7 mouse cellular contexts compared by ENCODE assay signal in genomic region chr2:75831881-75832633, GRCm38 (mm10). TPM values are rescaled to one million over a fixed set of nuclear protein-coding genes. Genes with fewer than 3 reads are reported as not detected.
DNase-seq lines count a peak whose midpoint lies in the region; ATAC-seq and TF ChIP-seq lines count a peak whose summit lies in the region.

Gene Agps, plus strand, starts transcription at chr2:75832177.

- peak; percentile 82 for TF ChIP-seq POLR2A in kidney, adult 2 months (IDR thresholded peaks at IDR 0.05; ENCODE audit: low read depth, low read length)
- TF ChIP-seq POLR2A in spleen, adult 2 months (IDR thresholded peaks at IDR 0.05; ENCODE audit: low read depth, low read length), result peak; percentile 30

- peak; percentile 92 for ATAC-seq in embryonic facial prominence, embryonic 11.5 days (replicated peaks; ENCODE audit: insufficient number of reproducible peaks, low FRiP score, low TSS enrichment, low read depth)
- ATAC-seq in limb, embryonic 12.5 days (ENCODE audit: insufficient number of reproducible peaks, insufficient read depth, low FRiP score, low TSS enrichment, low read depth), result peak; percentile 88
- ATAC-seq in midbrain, embryonic 15.5 days (replicated peaks), result peak; percentile 95

- no peaks in the 10 kb centered on the region for H3K27me3 ChIP-seq in embryonic facial prominence, embryonic 11.5 days (ENCODE audit: control insufficient read depth, insufficient read depth, low read length)
- no peaks in the 10 kb centered on the region for H3K27me3 ChIP-seq in kidney, adult 2 months (replicated peaks; ENCODE audit: control insufficient read depth, insufficient read depth, low read length)
- H3K27me3 ChIP-seq in limb, embryonic 12.5 days, result no peaks in the 10 kb centered on the region
- H3K27me3 ChIP-seq in midbrain, embryonic 15.5 days (replicated peaks), result no peaks in the 10 kb centered on the region
- no peaks in the 10 kb centered on the region for H3K27me3 ChIP-seq in spleen, adult 2 months (ENCODE audit: control insufficient read depth, insufficient read depth, low read length)

- DNase-seq in adrenal gland, postnatal 14 days, result peak; percentile 93
- peak; percentile 87 for DNase-seq in embryonic facial prominence, embryonic 11.5 days (ENCODE audit: low spot score)
- DNase-seq in heart, adult 18-20 months, result peak; percentile 90 to 93
- peak; percentile 93 for DNase-seq in kidney, adult 2 months
- DNase-seq in spleen, adult 2 months (ENCODE audit: low read depth in 1 of 2, low spot score in 2 of 2), result peak; percentile 68 to 89

- no peak for TF ChIP-seq CTCF in kidney, adult 2 months (conservative IDR thresholded peaks at IDR 0.05; ENCODE audit: insufficient read depth, insufficient read length, low read depth, low read length)
- no peak for TF ChIP-seq CTCF in spleen, adult 2 months (IDR thresholded peaks at IDR 0.05; ENCODE audit: extremely low read depth, insufficient read depth, insufficient read length, insufficient replicate concordance)

- no peaks in the 10 kb centered on the region for H3K4me1 ChIP-seq in embryonic facial prominence, embryonic 11.5 days (ENCODE audit: control insufficient read depth, insufficient read depth, low read length)
- H3K4me1 ChIP-seq in kidney, adult 2 months (ENCODE audit: control insufficient read depth, insufficient read depth, low read length), result peaks cover 13% of the 10 kb centered on the region
- H3K4me1 ChIP-seq in limb, embryonic 12.5 days (replicated peaks), result peaks cover 23% of the 10 kb centered on the region
- peaks cover 19% of the 10 kb centered on the region for H3K4me1 ChIP-seq in midbrain, embryonic 15.5 days
- peaks cover 6% of the 10 kb centered on the region; the same call in 1 of the 2 replicates for H3K4me1 ChIP-seq in spleen, adult 2 months (ENCODE audit: control insufficient read depth, insufficient read depth, insufficient read length)

- H3K4me3 ChIP-seq in embryonic facial prominence, embryonic 11.5 days (ENCODE audit: low read depth, low read length), result peak within 1 kb of the TSS; percentile 88
- H3K4me3 ChIP-seq in kidney, adult 2 months (ENCODE audit: insufficient read depth, low read depth, low read length), result peak within 1 kb of the TSS; percentile 91
- peak within 1 kb of the TSS; percentile 91 for H3K4me3 ChIP-seq in limb, embryonic 12.5 days (replicated peaks)
- H3K4me3 ChIP-seq in midbrain, embryonic 15.5 days, result peak within 1 kb of the TSS; percentile 77
- peak within 1 kb of the TSS; percentile 97 for H3K4me3 ChIP-seq in spleen, adult 2 months (ENCODE audit: extremely low read depth, insufficient read depth, insufficient read length)

- WGBS in embryonic facial prominence, embryonic 11.5 days, result under 1% methylated on average over 86 of the region's 86 CpGs
- under 1% methylated on average over 85 of the region's 86 CpGs for WGBS in kidney, adult 2 months
- WGBS in limb, embryonic 12.5 days, result under 1% methylated on average over 75 of the region's 86 CpGs
- under 1% methylated on average over 60 of the region's 86 CpGs for WGBS in midbrain, embryonic 15.5 days
- under 1% methylated on average over 79 of the region's 86 CpGs for WGBS in spleen, adult 2 months

- H3K9ac ChIP-seq in embryonic facial prominence, embryonic 11.5 days (replicated peaks; ENCODE audit: low read length), result peak within 1 kb of the TSS; percentile 91
- peak within 1 kb of the TSS; percentile 88 for H3K9ac ChIP-seq in limb, embryonic 12.5 days (replicated peaks)
- H3K9ac ChIP-seq in midbrain, embryonic 15.5 days, result peak within 1 kb of the TSS; percentile 85

- H3K4me2 ChIP-seq in embryonic facial prominence, embryonic 11.5 days (ENCODE audit: low read depth, low read length), result peak within 1 kb of the TSS; percentile 72
- H3K4me2 ChIP-seq in limb, embryonic 12.5 days, result peak within 1 kb of the TSS; percentile 77
- peak within 1 kb of the TSS; percentile 75 for H3K4me2 ChIP-seq in midbrain, embryonic 15.5 days

- H3K9me3 ChIP-seq in embryonic facial prominence, embryonic 11.5 days (replicated peaks; ENCODE audit: control insufficient read depth, low read length), result no peaks in the 10 kb centered on the region
- no peaks in the 10 kb centered on the region for H3K9me3 ChIP-seq in limb, embryonic 12.5 days
- no peaks in the 10 kb centered on the region for H3K9me3 ChIP-seq in midbrain, embryonic 15.5 days

- no peaks in the 10 kb centered on the region for H3K36me3 ChIP-seq in embryonic facial prominence, embryonic 11.5 days (replicated peaks; ENCODE audit: control insufficient read depth, insufficient read depth, low read depth, low read length)
- H3K36me3 ChIP-seq in kidney, adult 2 months (ENCODE audit: control insufficient read depth, insufficient read depth, low read length), result no peaks in the 10 kb centered on the region
- no peaks in the 10 kb centered on the region for H3K36me3 ChIP-seq in limb, embryonic 12.5 days
- no peaks in the 10 kb centered on the region for H3K36me3 ChIP-seq in midbrain, embryonic 15.5 days (replicated peaks)
- H3K36me3 ChIP-seq in spleen, adult 2 months (ENCODE audit: control insufficient read depth, insufficient read depth, low read length), result no peaks in the 10 kb centered on the region

- H3K27ac ChIP-seq in embryonic facial prominence, embryonic 11.5 days (replicated peaks; ENCODE audit: low read depth, low read length), result peak within 1 kb of the TSS; percentile 60
- peak within 1 kb of the TSS; percentile 51 for H3K27ac ChIP-seq in kidney, adult 2 months (ENCODE audit: insufficient read depth, low read depth, low read length)
- H3K27ac ChIP-seq in limb, embryonic 12.5 days, result peak within 1 kb of the TSS; percentile 81
- H3K27ac ChIP-seq in midbrain, embryonic 15.5 days, result peak within 1 kb of the TSS; percentile 79
- H3K27ac ChIP-seq in spleen, adult 2 months (ENCODE audit: insufficient read depth, low read length), result peak within 1 kb of the TSS; percentile 67

RNA-seq across cellular contexts. Expression of gene Agps, which starts in this region (rescaled TPM):
- total RNA-seq in adrenal gland, postnatal 14 days (2021), result 34.7 and 40.2 TPM in 2 replicates
- polyA plus RNA-seq in embryonic facial prominence, embryonic 11.5 days (2014; fragmentation: Nextera tagmentation; extraction: Ambion mirVana), result 44.2 and 45.3 TPM in 2 replicates
- total RNA-seq in heart, adult 18-20 months (2021), result 10 to 100 TPM; 32.4 to 33.7 TPM
- 13.3 and 14.8 TPM in 2 replicates for polyA plus RNA-seq in kidney, adult 2 months (2012; rRNA removed)
- polyA plus RNA-seq in limb, embryonic 12.5 days (2016; fragmentation: Nextera tagmentation; extraction: Ambion mirVana), result 45.1 and 47.8 TPM in 2 replicates
- polyA plus RNA-seq in midbrain, embryonic 15.5 days (2015; fragmentation: Nextera tagmentation; extraction: Ambion mirVana), result 30.6 and 30.9 TPM in 2 replicates
- polyA plus RNA-seq in spleen, adult 2 months (2012; rRNA removed), result 3.5 and 5.1 TPM in 2 replicates

Comparison
In these comparisons a context has a peak if more than half of its experiments do, and no peak if none do; other contexts are left out.
1. Peak in every context shown above with its lines: DNase-seq, ATAC-seq, H3K4me3 ChIP-seq and H3K27ac ChIP-seq.